Mouse (Mus musculus) frontal cortex, adult (tissue): Measurements from ENCODE around the gene Camk2d.

Source experiments
- ATAC-seq: cut with Nextera tagmentation; 2 replicates; pipeline ENCODE4 v1.9.2; 2017; ENCODE audit warnings: mild to moderate bottlenecking, moderate library complexity, mixed read lengths; ENCODE audit not compliant: low TSS enrichment

Camk2d gene

GRCm38 (mm10) chr3:126810372-126811090, 214.4 kb downstream of the Camk2d start:
- ATAC-seq = no peak

- ATAC-seq = no peak
Observed at GRCm38 (mm10) chr3:126811646-126812045, 215.5 kb downstream of the Camk2d start.

GRCm38 (mm10) chr3:126822374-126822773, 226.3 kb downstream of the Camk2d start:
- no peak for ATAC-seq

- ATAC-seq = no peak
Observed at GRCm38 (mm10) chr3:126824930-126825329, 228.8 kb downstream of the Camk2d start.

GRCm38 (mm10) chr3:126826172-126826571, 230.1 kb downstream of the Camk2d start:
- ATAC-seq = no peak

GRCm38 (mm10) chr3:126827900-126828299, 231.8 kb downstream of the Camk2d start:
- ATAC-seq = no peak

GRCm38 (mm10) chr3:126829817-126830216, 233.7 kb downstream of the Camk2d start:
- ATAC-seq = no peak

GRCm38 (mm10) chr3:126831418-126832138, 235.5 kb downstream of the Camk2d start:
- peak; percentile 80 for ATAC-seq

- no peak for ATAC-seq
Observed at GRCm38 (mm10) chr3:126834641-126835167, 238.6 kb downstream of the Camk2d start.

- no peak for ATAC-seq
Observed at GRCm38 (mm10) chr3:126842780-126843179, 246.7 kb downstream of the Camk2d start.

- ATAC-seq = no peak
Observed at GRCm38 (mm10) chr3:126844809-126845208, 248.7 kb downstream of the Camk2d start.

GRCm38 (mm10) chr3:126848081-126848480, 252.0 kb downstream of the Camk2d start:
- ATAC-seq = peak; percentile 94

GRCm38 (mm10) chr3:126860442-126860841, 264.3 kb downstream of the Camk2d start:
- ATAC-seq = no peak

- no peak for ATAC-seq
Observed at GRCm38 (mm10) chr3:126869561-126869960, 273.5 kb downstream of the Camk2d start.

GRCm38 (mm10) chr3:126870688-126871087, 274.6 kb downstream of the Camk2d start:
- no peak for ATAC-seq

GRCm38 (mm10) chr3:126878233-126878632, 282.1 kb downstream of the Camk2d start:
- no peak for ATAC-seq

- ATAC-seq = no peak
Observed at GRCm38 (mm10) chr3:126886090-126886489, 290.0 kb downstream of the Camk2d start.

GRCm38 (mm10) chr3:126886644-126887043, 290.5 kb downstream of the Camk2d start:
- no peak for ATAC-seq
